Mouse (Mus musculus): ENCODE data around the gene Sh3tc1. TPM values are rescaled to one million over a fixed set of nuclear protein-coding genes. Genes with fewer than 3 reads are reported as not detected.
A peak's percentile ranks its signal among the peaks of the same experiment; 100 is the strongest.

Sh3tc1 gene
- polyA plus RNA-seq, 1 experiment from 2014 or later: 6.2 TPM

GRCm38 (mm10) chr5:35770891-35771663 lies 31.3 kb upstream of the Sh3tc1 start:
- Histone ChIP-seq H3K4me3 (replicated peaks; ENCODE audit: low read length) (no peak overlapping the region), H3K4me1 (ENCODE audit: control insufficient read depth, insufficient read depth, low read length) (0 out of 2 replicates have a peak, but pooled peaks cover 10% of the 10 kb centered on the region), H3K27me3 (ENCODE audit: control insufficient read depth, insufficient read depth, low read length) (no peaks in the 10 kb centered on the region), H3K4me2 (ENCODE audit: low read depth, low read length) (peak overlapping the region; percentile 16; the same call in 1 of the 2 replicates), H3K9ac (ENCODE audit: low read length) (no peak overlapping the region), H3K27ac (ENCODE audit: low read length) (no peak overlapping the region), H3K36me3 (ENCODE audit: control insufficient read depth, insufficient read depth, low read length) (no peaks in the 10 kb centered on the region), H3K9me3 (replicated peaks; ENCODE audit: control insufficient read depth, low read length) (no peaks in the 10 kb centered on the region)
- WGBS: 43% methylated on average over 14 of the region's 14 CpGs
- ATAC-seq (ENCODE audit: insufficient read depth, low FRiP score): peak; percentile 77

GRCm38 (mm10) chr5:35770246-35770645 lies 30.5 kb upstream of the Sh3tc1 start:
- no peak for ATAC-seq (ENCODE audit: insufficient read depth, low FRiP score)
- H3K27ac ChIP-seq (ENCODE audit: low read length): no peak overlapping the region
- no peak overlapping the region for H3K9ac ChIP-seq (ENCODE audit: low read length)
- H3K4me3 ChIP-seq (replicated peaks; ENCODE audit: low read length): no peak overlapping the region
- H3K27me3 ChIP-seq (ENCODE audit: control insufficient read depth, insufficient read depth, low read length): no peaks in the 10 kb centered on the region
- 86% methylated on average over 2 of the region's 2 CpGs for WGBS
- no peaks in the 10 kb centered on the region for H3K9me3 ChIP-seq (replicated peaks; ENCODE audit: control insufficient read depth, low read length)
- H3K4me2 ChIP-seq (ENCODE audit: low read depth, low read length): no peak overlapping the region
- H3K36me3 ChIP-seq (ENCODE audit: control insufficient read depth, insufficient read depth, low read length): no peaks in the 10 kb centered on the region
- 0 out of 2 replicates have a peak, but pooled peaks cover 10% of the 10 kb centered on the region for H3K4me1 ChIP-seq (ENCODE audit: control insufficient read depth, insufficient read depth, low read length)

- Histone ChIP-seq H3K9ac (ENCODE audit: low read length) (no peak overlapping the region), H3K4me3 (replicated peaks; ENCODE audit: low read length) (no peak overlapping the region), H3K27ac (ENCODE audit: low read length) (no peak overlapping the region), H3K36me3 (ENCODE audit: control insufficient read depth, insufficient read depth, low read length) (no peaks in the 10 kb centered on the region), H3K9me3 (replicated peaks; ENCODE audit: control insufficient read depth, low read length) (no peaks in the 10 kb centered on the region), H3K4me2 (ENCODE audit: low read depth, low read length) (no peak overlapping the region), H3K27me3 (ENCODE audit: control insufficient read depth, insufficient read depth, low read length) (no peaks in the 10 kb centered on the region), H3K4me1 (ENCODE audit: control insufficient read depth, insufficient read depth, low read length) (0 out of 2 replicates have a peak, but pooled peaks cover 10% of the 10 kb centered on the region)
- ATAC-seq (ENCODE audit: insufficient read depth, low FRiP score): no peak
- WGBS: 83% methylated on average over 7 of the region's 7 CpGs
These were observed 29.2 kb upstream of the Sh3tc1 start for GRCm38 (mm10) chr5:35768997-35769396.

GRCm38 (mm10) chr5:35768525-35768924 lies 28.7 kb upstream of the Sh3tc1 start:
- no peaks in the 10 kb centered on the region for H3K36me3 ChIP-seq (ENCODE audit: control insufficient read depth, insufficient read depth, low read length)
- no peaks in the 10 kb centered on the region for H3K9me3 ChIP-seq (replicated peaks; ENCODE audit: control insufficient read depth, low read length)
- 0 out of 2 replicates have a peak, but pooled peaks cover 10% of the 10 kb centered on the region for H3K4me1 ChIP-seq (ENCODE audit: control insufficient read depth, insufficient read depth, low read length)
- WGBS: 75% methylated on average over 3 of the region's 3 CpGs
- H3K4me3 ChIP-seq (replicated peaks; ENCODE audit: low read length): no peak overlapping the region
- H3K4me2 ChIP-seq (ENCODE audit: low read depth, low read length): no peak overlapping the region
- H3K27me3 ChIP-seq (ENCODE audit: control insufficient read depth, insufficient read depth, low read length): no peaks in the 10 kb centered on the region
- H3K27ac ChIP-seq (ENCODE audit: low read length): no peak overlapping the region
- ATAC-seq (ENCODE audit: insufficient read depth, low FRiP score): no peak
- no peak overlapping the region for H3K9ac ChIP-seq (ENCODE audit: low read length)

- 82% methylated on average over 6 of the region's 6 CpGs for WGBS
- H3K4me1 ChIP-seq (ENCODE audit: control insufficient read depth, insufficient read depth, low read length): 0 out of 2 replicates have a peak, but pooled peaks cover 2% of the 10 kb centered on the region
- H3K36me3 ChIP-seq (ENCODE audit: control insufficient read depth, insufficient read depth, low read length): no peaks in the 10 kb centered on the region
- no peak overlapping the region for H3K27ac ChIP-seq (ENCODE audit: low read length)
- H3K4me3 ChIP-seq (replicated peaks; ENCODE audit: low read length): no peak overlapping the region
- no peaks in the 10 kb centered on the region for H3K27me3 ChIP-seq (ENCODE audit: control insufficient read depth, insufficient read depth, low read length)
- no peak for ATAC-seq (ENCODE audit: insufficient read depth, low FRiP score)
- H3K9me3 ChIP-seq (replicated peaks; ENCODE audit: control insufficient read depth, low read length): no peaks in the 10 kb centered on the region
- no peak overlapping the region for H3K4me2 ChIP-seq (ENCODE audit: low read depth, low read length)
- no peak overlapping the region for H3K9ac ChIP-seq (ENCODE audit: low read length)
These were observed 26.1 kb upstream of the Sh3tc1 start for GRCm38 (mm10) chr5:35765909-35766308.

- 70% methylated on average over 10 of the region's 10 CpGs for WGBS
- H3K4me2 ChIP-seq (ENCODE audit: low read depth, low read length): no peak overlapping the region
- H3K27me3 ChIP-seq (ENCODE audit: control insufficient read depth, insufficient read depth, low read length): peaks cover 18% of the 10 kb centered on the region
- H3K27ac ChIP-seq (ENCODE audit: low read length): no peak overlapping the region
- H3K9me3 ChIP-seq (replicated peaks; ENCODE audit: control insufficient read depth, low read length): no peaks in the 10 kb centered on the region
- no peaks in the 10 kb centered on the region for H3K36me3 ChIP-seq (ENCODE audit: control insufficient read depth, insufficient read depth, low read length)
- no peak for ATAC-seq (ENCODE audit: insufficient read depth, low FRiP score)
- H3K4me1 ChIP-seq (ENCODE audit: control insufficient read depth, insufficient read depth, low read length): peaks cover 9% of the 10 kb centered on the region; the same call in 1 of the 2 replicates
- no peak overlapping the region for H3K9ac ChIP-seq (ENCODE audit: low read length)
- no peak overlapping the region for H3K4me3 ChIP-seq (replicated peaks; ENCODE audit: low read length)
These were observed 23.1 kb upstream of the Sh3tc1 start for GRCm38 (mm10) chr5:35762850-35763249.

GRCm38 (mm10) chr5:35762388-35762787 lies 22.6 kb upstream of the Sh3tc1 start:
- WGBS: 39% methylated on average over 5 of the region's 5 CpGs
- Histone ChIP-seq H3K27me3 (ENCODE audit: control insufficient read depth, insufficient read depth, low read length) (peaks cover 18% of the 10 kb centered on the region), H3K4me1 (ENCODE audit: control insufficient read depth, insufficient read depth, low read length) (peaks cover 9% of the 10 kb centered on the region; the same call in 1 of the 2 replicates), H3K27ac (ENCODE audit: low read length) (no peak overlapping the region), H3K4me2 (ENCODE audit: low read depth, low read length) (no peak overlapping the region), H3K4me3 (replicated peaks; ENCODE audit: low read length) (no peak overlapping the region), H3K9me3 (replicated peaks; ENCODE audit: control insufficient read depth, low read length) (no peaks in the 10 kb centered on the region), H3K36me3 (ENCODE audit: control insufficient read depth, insufficient read depth, low read length) (no peaks in the 10 kb centered on the region), H3K9ac (ENCODE audit: low read length) (no peak overlapping the region)
- no peak for ATAC-seq (ENCODE audit: insufficient read depth, low FRiP score)

GRCm38 (mm10) chr5:35761323-35761722 lies 21.5 kb upstream of the Sh3tc1 start:
- Histone ChIP-seq H3K27ac (ENCODE audit: low read length) (no peak overlapping the region), H3K9me3 (replicated peaks; ENCODE audit: control insufficient read depth, low read length) (no peaks in the 10 kb centered on the region), H3K36me3 (ENCODE audit: control insufficient read depth, insufficient read depth, low read length) (no peaks in the 10 kb centered on the region), H3K9ac (ENCODE audit: low read length) (no peak overlapping the region), H3K27me3 (ENCODE audit: control insufficient read depth, insufficient read depth, low read length) (peaks cover 18% of the 10 kb centered on the region), H3K4me1 (ENCODE audit: control insufficient read depth, insufficient read depth, low read length) (peaks cover 9% of the 10 kb centered on the region; the same call in 1 of the 2 replicates), H3K4me2 (ENCODE audit: low read depth, low read length) (no peak overlapping the region), H3K4me3 (replicated peaks; ENCODE audit: low read length) (no peak overlapping the region)
- no peak for ATAC-seq (ENCODE audit: insufficient read depth, low FRiP score)
- 71% methylated on average over 5 of the region's 5 CpGs for WGBS
